Mouse (Mus musculus): ENCODE results near the gene Chrna4. TPM values are rescaled to one million over a fixed set of nuclear protein-coding genes. Genes with fewer than 3 reads are reported as not detected.

Gene Chrna4
- polyA plus RNA-seq (2014; fragmentation: Illumina TruSeq; extraction: RNeasy Lipid Tissue Mini Kit (QIAGEN cat#74804); ENCODE audit: low read depth, low replicate concordance), result not detected

GRCm38 (mm10) chr2:181043437-181043836 lies at the start of gene Chrna4:
TSS of gene Chrna4 (minus strand) at chr2:181043546.

GRCm38 (mm10) chr2:180986449-180986848 lies 56.9 kb downstream of the Chrna4 start, which contains the start of gene Col20a1:
TSS of gene Col20a1 (plus strand) at chr2:180986535.

Other genes with a start within 250 kb of the Chrna4 start
- gene Ythdf1, start 122.6 kb downstream of the Chrna4 start, polyA plus RNA-seq (2014; fragmentation: Illumina TruSeq; extraction: RNeasy Lipid Tissue Mini Kit (QIAGEN cat#74804); ENCODE audit: low read depth, low replicate concordance), result 50.8 TPM
- not detected for gene Birc7, start 114.5 kb downstream of the Chrna4 start, polyA plus RNA-seq (2014; fragmentation: Illumina TruSeq; extraction: RNeasy Lipid Tissue Mini Kit (QIAGEN cat#74804); ENCODE audit: low read depth, low replicate concordance)
- gene Nkain4, start 88.8 kb downstream of the Chrna4 start, polyA plus RNA-seq (2014; fragmentation: Illumina TruSeq; extraction: RNeasy Lipid Tissue Mini Kit (QIAGEN cat#74804); ENCODE audit: low read depth, low replicate concordance), result not detected
- 10.4 TPM for gene Arfgap1, start 76.3 kb downstream of the Chrna4 start, polyA plus RNA-seq (2014; fragmentation: Illumina TruSeq; extraction: RNeasy Lipid Tissue Mini Kit (QIAGEN cat#74804); ENCODE audit: low read depth, low replicate concordance)
- gene Col20a1, start 57.0 kb downstream of the Chrna4 start, polyA plus RNA-seq (2014; fragmentation: Illumina TruSeq; extraction: RNeasy Lipid Tissue Mini Kit (QIAGEN cat#74804); ENCODE audit: low read depth, low replicate concordance), result 0.16 TPM
- 0.85 TPM for gene Kcnq2, start 91.8 kb upstream of the Chrna4 start, polyA plus RNA-seq (2014; fragmentation: Illumina TruSeq; extraction: RNeasy Lipid Tissue Mini Kit (QIAGEN cat#74804); ENCODE audit: low read depth, low replicate concordance)
- not detected for gene Eef1a2, start 113.5 kb upstream of the Chrna4 start, polyA plus RNA-seq (2014; fragmentation: Illumina TruSeq; extraction: RNeasy Lipid Tissue Mini Kit (QIAGEN cat#74804); ENCODE audit: low read depth, low replicate concordance)
- 12.4 TPM for gene Ppdpf, start 143.7 kb upstream of the Chrna4 start, polyA plus RNA-seq (2014; fragmentation: Illumina TruSeq; extraction: RNeasy Lipid Tissue Mini Kit (QIAGEN cat#74804); ENCODE audit: low read depth, low replicate concordance)
- gene Ptk6, start 159.2 kb upstream of the Chrna4 start, polyA plus RNA-seq (2014; fragmentation: Illumina TruSeq; extraction: RNeasy Lipid Tissue Mini Kit (QIAGEN cat#74804); ENCODE audit: low read depth, low replicate concordance), result 8.2 TPM
- gene Srms, start 169.6 kb upstream of the Chrna4 start, polyA plus RNA-seq (2014; fragmentation: Illumina TruSeq; extraction: RNeasy Lipid Tissue Mini Kit (QIAGEN cat#74804); ENCODE audit: low read depth, low replicate concordance), result not detected
- not detected for gene Fndc11, start 176.5 kb upstream of the Chrna4 start, polyA plus RNA-seq (2014; fragmentation: Illumina TruSeq; extraction: RNeasy Lipid Tissue Mini Kit (QIAGEN cat#74804); ENCODE audit: low read depth, low replicate concordance)
- gene Helz2, start 198.5 kb upstream of the Chrna4 start, polyA plus RNA-seq (2014; fragmentation: Illumina TruSeq; extraction: RNeasy Lipid Tissue Mini Kit (QIAGEN cat#74804); ENCODE audit: low read depth, low replicate concordance), result 4.2 TPM
- gene Gmeb2, start 244.5 kb upstream of the Chrna4 start, polyA plus RNA-seq (2014; fragmentation: Illumina TruSeq; extraction: RNeasy Lipid Tissue Mini Kit (QIAGEN cat#74804); ENCODE audit: low read depth, low replicate concordance), result 15.3 TPM

Measured in sigmoid colon, adult 10 weeks (tissue).